Mouse (Mus musculus): ENCODE measurements at regions not wholly inside any gene's neighbourhood (a gene's known extent, or its start where the extent isn't known, plus 50 kb on each side); places are given as distances from the start of the nearest gene placed in this dataset.

GRCm38 (mm10) chr6:84493169-84493568, 100.5 kb downstream of the Cyp26b1 start:
- Histone ChIP-seq H3K9me3 (ENCODE audit: low read length) (no peaks in the 10 kb centered on the region), H3K4me1 (ENCODE audit: insufficient read depth) (no peaks in the 10 kb centered on the region), H3K27me3 (ENCODE audit: insufficient read depth, low read length) (no peaks in the 10 kb centered on the region), H3K4me2 (ENCODE audit: low read depth, low read length) (no peak overlapping the region), H3K9ac (replicated peaks) (no peak overlapping the region), H3K4me3 (ENCODE audit: low read depth, low read length) (no peak overlapping the region), H3K27ac (ENCODE audit: low read depth) (no peak overlapping the region), H3K36me3 (replicated peaks; ENCODE audit: insufficient read depth, low read length) (no peaks in the 10 kb centered on the region)
- DNase-seq (no peak), ATAC-seq (no peak)
- TF ChIP-seq EP300 (IDR thresholded peaks at IDR 0.05; ENCODE audit: low read depth) = no peak
- 75% methylated on average over 8 of the region's 8 CpGs for WGBS (ENCODE audit: insufficient replicate concordance)

GRCm38 (mm10) chr6:84492594-84492993, 101.1 kb downstream of the Cyp26b1 start:
- Histone ChIP-seq H3K4me1 (ENCODE audit: insufficient read depth) (no peaks in the 10 kb centered on the region), H3K9me3 (ENCODE audit: low read length) (no peaks in the 10 kb centered on the region), H3K4me2 (ENCODE audit: low read depth, low read length) (no peak overlapping the region), H3K4me3 (ENCODE audit: low read depth, low read length) (no peak overlapping the region), H3K27ac (ENCODE audit: low read depth) (no peak overlapping the region), H3K36me3 (replicated peaks; ENCODE audit: insufficient read depth, low read length) (no peaks in the 10 kb centered on the region), H3K9ac (replicated peaks) (no peak overlapping the region), H3K27me3 (ENCODE audit: insufficient read depth, low read length) (no peaks in the 10 kb centered on the region)
- TF ChIP-seq EP300 (IDR thresholded peaks at IDR 0.05; ENCODE audit: low read depth) (no peak), CTCF (IDR thresholded peaks at IDR 0.05; ENCODE audit: low read depth) (no peak)
- DNase-seq = no peak
- WGBS (ENCODE audit: insufficient replicate concordance) = 81% methylated on average over 2 of the region's 2 CpGs
- ATAC-seq = no peak

- TF ChIP-seq EP300 (IDR thresholded peaks at IDR 0.05; ENCODE audit: low read depth) (no peak), CTCF (IDR thresholded peaks at IDR 0.05; ENCODE audit: low read depth) (no peak)
- Histone ChIP-seq H3K27me3 (ENCODE audit: insufficient read depth, low read length) (no peaks in the 10 kb centered on the region), H3K4me1 (ENCODE audit: insufficient read depth) (no peaks in the 10 kb centered on the region), H3K4me2 (ENCODE audit: low read depth, low read length) (no peak overlapping the region), H3K9me3 (ENCODE audit: low read length) (no peaks in the 10 kb centered on the region), H3K36me3 (replicated peaks; ENCODE audit: insufficient read depth, low read length) (no peaks in the 10 kb centered on the region), H3K9ac (replicated peaks) (no peak overlapping the region), H3K4me3 (ENCODE audit: low read depth, low read length) (no peak overlapping the region), H3K27ac (ENCODE audit: low read depth) (no peak overlapping the region)
- ATAC-seq = no peak
- 62% methylated on average over 5 of the region's 5 CpGs for WGBS (ENCODE audit: insufficient replicate concordance)
- DNase-seq = no peak
Observed at GRCm38 (mm10) chr6:84491106-84491505, 102.6 kb downstream of the Cyp26b1 start.

GRCm38 (mm10) chr6:84481205-84481604, 112.5 kb downstream of the Cyp26b1 start:
- Histone ChIP-seq H3K9me3 (ENCODE audit: low read length) (no peaks in the 10 kb centered on the region), H3K27me3 (ENCODE audit: insufficient read depth, low read length) (no peaks in the 10 kb centered on the region), H3K4me1 (ENCODE audit: insufficient read depth) (no peaks in the 10 kb centered on the region), H3K27ac (ENCODE audit: low read depth) (no peak overlapping the region), H3K36me3 (replicated peaks; ENCODE audit: insufficient read depth, low read length) (no peaks in the 10 kb centered on the region), H3K9ac (replicated peaks) (no peak overlapping the region), H3K4me3 (ENCODE audit: low read depth, low read length) (no peak overlapping the region), H3K4me2 (ENCODE audit: low read depth, low read length) (no peak overlapping the region)
- TF ChIP-seq CTCF (IDR thresholded peaks at IDR 0.05; ENCODE audit: low read depth) (no peak), EP300 (IDR thresholded peaks at IDR 0.05; ENCODE audit: low read depth) (no peak)
- ATAC-seq = no peak
- no peak for DNase-seq
- 39% methylated on average over 7 of the region's 7 CpGs for WGBS (ENCODE audit: insufficient replicate concordance)

- Histone ChIP-seq H3K9me3 (ENCODE audit: low read length) (no peaks in the 10 kb centered on the region), H3K27me3 (ENCODE audit: insufficient read depth, low read length) (no peaks in the 10 kb centered on the region), H3K27ac (ENCODE audit: low read depth) (no peak overlapping the region), H3K4me3 (ENCODE audit: low read depth, low read length) (no peak overlapping the region), H3K36me3 (replicated peaks; ENCODE audit: insufficient read depth, low read length) (no peaks in the 10 kb centered on the region), H3K9ac (replicated peaks) (no peak overlapping the region), H3K4me1 (ENCODE audit: insufficient read depth) (no peaks in the 10 kb centered on the region), H3K4me2 (ENCODE audit: low read depth, low read length) (no peak overlapping the region)
- no peak for TF ChIP-seq EP300 (IDR thresholded peaks at IDR 0.05; ENCODE audit: low read depth)
- 66% methylated on average over 6 of the region's 6 CpGs for WGBS (ENCODE audit: insufficient replicate concordance)
- no peak for ATAC-seq
- no peak for DNase-seq
Observed at GRCm38 (mm10) chr6:84477072-84477471, 116.6 kb downstream of the Cyp26b1 start.

GRCm38 (mm10) chr6:84476466-84476865, 117.2 kb downstream of the Cyp26b1 start:
- Histone ChIP-seq H3K36me3 (replicated peaks; ENCODE audit: insufficient read depth, low read length) (no peaks in the 10 kb centered on the region), H3K4me2 (ENCODE audit: low read depth, low read length) (no peak overlapping the region), H3K9me3 (ENCODE audit: low read length) (no peaks in the 10 kb centered on the region), H3K27ac (ENCODE audit: low read depth) (no peak overlapping the region), H3K4me3 (ENCODE audit: low read depth, low read length) (no peak overlapping the region), H3K9ac (replicated peaks) (no peak overlapping the region), H3K4me1 (ENCODE audit: insufficient read depth) (no peaks in the 10 kb centered on the region), H3K27me3 (ENCODE audit: insufficient read depth, low read length) (no peaks in the 10 kb centered on the region)
- TF ChIP-seq CTCF (IDR thresholded peaks at IDR 0.05; ENCODE audit: low read depth) = no peak
- TF ChIP-seq EP300 (IDR thresholded peaks at IDR 0.05; ENCODE audit: low read depth) = no peak
- no peak for DNase-seq
- no peak for ATAC-seq
- 52% methylated on average over 9 of the region's 9 CpGs for WGBS (ENCODE audit: insufficient replicate concordance)

- Histone ChIP-seq H3K4me2 (ENCODE audit: low read depth, low read length) (no peak overlapping the region), H3K9ac (replicated peaks) (no peak overlapping the region), H3K4me1 (ENCODE audit: insufficient read depth) (no peaks in the 10 kb centered on the region), H3K27me3 (ENCODE audit: insufficient read depth, low read length) (no peaks in the 10 kb centered on the region), H3K4me3 (ENCODE audit: low read depth, low read length) (no peak overlapping the region), H3K9me3 (ENCODE audit: low read length) (no peaks in the 10 kb centered on the region), H3K27ac (ENCODE audit: low read depth) (no peak overlapping the region), H3K36me3 (replicated peaks; ENCODE audit: insufficient read depth, low read length) (no peaks in the 10 kb centered on the region)
- ATAC-seq (no peak), DNase-seq (no peak)
- TF ChIP-seq EP300 (IDR thresholded peaks at IDR 0.05; ENCODE audit: low read depth) = no peak
- TF ChIP-seq CTCF (IDR thresholded peaks at IDR 0.05; ENCODE audit: low read depth) = no peak
Observed at GRCm38 (mm10) chr6:84474835-84475234, 118.9 kb downstream of the Cyp26b1 start.
